Mouse (Mus musculus) hindbrain, embryonic 14.5 days (tissue): ENCODE results near the gene Olfr206. TPM values are rescaled to one million over a fixed set of nuclear protein-coding genes. Genes with fewer than 3 reads are reported as not detected.
"Not testable (repeated sequence)": the region's sequence is repeated elsewhere in the genome, so short reads cannot be mapped to it uniquely, and the experiment has no call there.

Source experiments
- ATAC-seq: fragments of 200-750 bp; cut with Nextera tagmentation; 2 replicates; pipeline ENCODE4 v1.8.0; 2017; ENCODE audit warnings: moderate number of reproducible peaks, mild to moderate bottlenecking, moderate TSS enrichment, moderate library complexity; ENCODE audit not compliant: low FRiP score
- DNase-seq: peaks from one replicate; pipeline ENCODE4 v3.0.0-alpha.2; 2015; ENCODE audit warnings: low spot score
- H3K27ac ChIP-seq: fragments of 300-500 bp; sonication (generic); 2 replicates; pipeline ENCODE4 v1.5.1; 2014; ENCODE audit warnings: mild to moderate bottlenecking, moderate library complexity
- H3K27me3 ChIP-seq: fragments of 300-500 bp; sonication (generic); 2 replicates; pipeline ENCODE4 v1.6.1; 2014; ENCODE audit warnings: mild to moderate bottlenecking, low read length, mixed read lengths; ENCODE audit not compliant: control insufficient read depth, insufficient read depth
- H3K36me3 ChIP-seq: fragments of 300-500 bp; sonication (generic); replicated peaks from 2 replicates; pipeline ENCODE4 v1.6.1; 2014; ENCODE audit not compliant: control insufficient read depth, insufficient read depth
- H3K4me1 ChIP-seq: fragments of 300-500 bp; sonication (generic); replicated peaks from 2 replicates; pipeline ENCODE4 v1.6.1; 2014; ENCODE audit warnings: antibody characterized with exemption, low read length, mixed read lengths; ENCODE audit not compliant: control insufficient read depth, insufficient read depth
- H3K4me2 ChIP-seq: fragments of 300-500 bp; sonication (generic); replicated peaks from 2 replicates; pipeline ENCODE4 v1.6.1; 2014; ENCODE audit warnings: mild to moderate bottlenecking, moderate library complexity
- H3K4me3 ChIP-seq: fragments of 300-500 bp; sonication (generic); replicated peaks from 2 replicates; pipeline ENCODE4 v1.5.1; 2014; ENCODE audit warnings: mild to moderate bottlenecking, low read length
- H3K9ac ChIP-seq: fragments of 300-500 bp; sonication (generic); 2 replicates; pipeline ENCODE4 v1.6.1; 2014
- H3K9me3 ChIP-seq: fragments of 300-500 bp; sonication (generic); 2 replicates; pipeline ENCODE4 v1.6.1; 2016; ENCODE audit warnings: low read length; ENCODE audit not compliant: control insufficient read depth
- WGBS: fragments of 180-500 bp; shearing (Covaris S2); extraction: QIAGEN DNeasy Blood & Tissue Kit; methylation state at CpG from one replicate; pipeline ENCODE4 v1.1.7; 2014; 5-methylcytosine and 5-hydroxymethylcytosine counted together
- polyA plus RNA-seq: library from polyadenylated mRNA; unstranded; fragments of >200 nt; fragmentation: Nextera tagmentation; extraction: Ambion mirVana; gene quantifications from 2 replicates; pipeline ENCODE4 v1.2.1, GENCODE M21; 2014

Olfr206 gene
- polyA plus RNA-seq, result not detected in 2 replicates

- no peaks in the 10 kb centered on the region for H3K9me3 ChIP-seq
- H3K4me1 ChIP-seq, result no peaks in the 10 kb centered on the region
- no peak within 1 kb of the TSS for H3K9ac ChIP-seq
- DNase-seq, result no peak
- H3K27me3 ChIP-seq, result no peaks in the 10 kb centered on the region
- no peak within 1 kb of the TSS for H3K27ac ChIP-seq
- no peak within 1 kb of the TSS for H3K4me3 ChIP-seq
- no peaks in the 10 kb centered on the region for H3K36me3 ChIP-seq
- no peak for ATAC-seq
- WGBS, result 86% methylated on average over 1 of the region's 1 CpGs
- no peak within 1 kb of the TSS for H3K4me2 ChIP-seq
Observed at GRCm38 (mm10) chr16:59349146-59349545, at the start of gene Olfr206. Gene Olfr206 (minus strand): TSS chr16:59349246.

- no peaks in the 10 kb centered on the region for H3K27me3 ChIP-seq
- no peak for ATAC-seq
- no peak overlapping the region for H3K4me2 ChIP-seq
- no peaks in the 10 kb centered on the region for H3K36me3 ChIP-seq
- no peak overlapping the region for H3K9ac ChIP-seq
- H3K4me3 ChIP-seq, result no peak overlapping the region
- H3K27ac ChIP-seq, result no peak overlapping the region
- 84% methylated on average over 3 of the region's 3 CpGs for whole genome bisulfite sequencing
- DNase-seq, result no peak
- H3K9me3 ChIP-seq, result no peaks in the 10 kb centered on the region
- no peaks in the 10 kb centered on the region for H3K4me1 ChIP-seq
Observed at GRCm38 (mm10) chr16:59393300-59393699, 44.3 kb upstream of the Olfr206 start.

- Histone ChIP-seq H3K27me3 (no peaks in the 10 kb centered on the region), H3K9ac (no peak within 1 kb of the TSS), H3K4me3 (no peak within 1 kb of the TSS), H3K9me3 (no peaks in the 10 kb centered on the region), H3K4me1 (no peaks in the 10 kb centered on the region), H3K4me2 (no peak within 1 kb of the TSS), H3K36me3 (no peaks in the 10 kb centered on the region), H3K27ac (no peak within 1 kb of the TSS)
- no peak for ATAC-seq
- 84% methylated on average over 2 of the region's 2 CpGs for WGBS
- no peak for DNase-seq
Observed at GRCm38 (mm10) chr16:59363893-59364292, 14.8 kb upstream of the Olfr206 start, which contains the start of gene Olfr209. Gene Olfr209 (minus strand): TSS chr16:59363993.

GRCm38 (mm10) chr16:59331038-59331437, 18.0 kb downstream of the Olfr206 start, which contains the start of gene Olfr205:
Gene Olfr205 (minus strand): TSS chr16:59331138.
- Histone ChIP-seq H3K36me3 (no peaks in the 10 kb centered on the region), H3K4me3 (no peak within 1 kb of the TSS), H3K27me3 (no peaks in the 10 kb centered on the region), H3K9ac (no peak within 1 kb of the TSS), H3K4me1 (no peaks in the 10 kb centered on the region), H3K9me3 (no peaks in the 10 kb centered on the region), H3K4me2 (no peak within 1 kb of the TSS), H3K27ac (no peak within 1 kb of the TSS)
- ATAC-seq (no peak), DNase-seq (no peak)

GRCm38 (mm10) chr16:59323262-59323661, 25.8 kb downstream of the Olfr206 start:
- H3K27ac ChIP-seq, H3K9ac ChIP-seq, H3K4me3 ChIP-seq, H3K27me3 ChIP-seq, H3K4me2 ChIP-seq, H3K36me3 ChIP-seq, DNase-seq, H3K4me1 ChIP-seq, ATAC-seq, H3K9me3 ChIP-seq: not testable (repeated sequence)
- WGBS, result 63% methylated on average over 1 of the region's 1 CpGs

- Histone ChIP-seq H3K9me3 (no peaks in the 10 kb centered on the region), H3K36me3 (no peaks in the 10 kb centered on the region), H3K9ac (no peak within 1 kb of the TSS), H3K27ac (no peak within 1 kb of the TSS), H3K4me3 (no peak within 1 kb of the TSS), H3K4me1 (no peaks in the 10 kb centered on the region), H3K27me3 (no peaks in the 10 kb centered on the region), H3K4me2 (no peak within 1 kb of the TSS)
- no peak for ATAC-seq
- DNase-seq, result no peak
Observed at GRCm38 (mm10) chr16:59318148-59318547, 30.9 kb downstream of the Olfr206 start, which contains the start of gene Olfr204. Gene Olfr204 (minus strand): TSS chr16:59318248.

- no peaks in the 10 kb centered on the region for H3K36me3 ChIP-seq
- 87% methylated on average over 2 of the region's 2 CpGs for WGBS
- no peaks in the 10 kb centered on the region for H3K27me3 ChIP-seq
- no peak within 1 kb of the TSS for H3K4me3 ChIP-seq
- no peak within 1 kb of the TSS for H3K9ac ChIP-seq
- H3K9me3 ChIP-seq, result no peaks in the 10 kb centered on the region
- H3K27ac ChIP-seq, result no peak within 1 kb of the TSS
- ATAC-seq, result no peak
- DNase-seq, result no peak
- no peaks in the 10 kb centered on the region for H3K4me1 ChIP-seq
- no peak within 1 kb of the TSS for H3K4me2 ChIP-seq
Observed at GRCm38 (mm10) chr16:59298581-59298980, 50.5 kb downstream of the Olfr206 start, which contains the start of gene Olfr203. Gene Olfr203 (plus strand): TSS chr16:59298881.

Other genes with a start within 250 kb of the Olfr206 start
- gene Olfr193, start 237.4 kb downstream of the Olfr206 start, polyA plus RNA-seq, result not detected in 2 replicates
- not detected in 2 replicates for gene Olfr194, start 228.2 kb downstream of the Olfr206 start, polyA plus RNA-seq
- not detected in 2 replicates for gene Olfr195, start 202.2 kb downstream of the Olfr206 start, polyA plus RNA-seq
- not detected in 2 replicates for gene Olfr196, start 178.8 kb downstream of the Olfr206 start, polyA plus RNA-seq
- not detected in 2 replicates for gene Olfr198, start 145.7 kb downstream of the Olfr206 start, polyA plus RNA-seq
- gene Olfr199, start 129.5 kb downstream of the Olfr206 start, polyA plus RNA-seq, result not detected in 2 replicates
- gene Olfr201, start 76.6 kb downstream of the Olfr206 start, polyA plus RNA-seq, result not detected in 2 replicates
- not detected in 2 replicates for gene Olfr202, start 62.5 kb downstream of the Olfr206 start, polyA plus RNA-seq
- gene Olfr203, start 50.4 kb downstream of the Olfr206 start, polyA plus RNA-seq, result not detected in 2 replicates
- gene Olfr204, start 31.0 kb downstream of the Olfr206 start, polyA plus RNA-seq, result not detected in 2 replicates
- not detected in 2 replicates for gene Olfr205, start 18.1 kb downstream of the Olfr206 start, polyA plus RNA-seq
- not detected in 2 replicates for gene Olfr209, start 14.7 kb upstream of the Olfr206 start, polyA plus RNA-seq
- gene Gabrr3, start 58.1 kb upstream of the Olfr206 start, polyA plus RNA-seq, result 0.08 TPM in 1 of 2 replicates, not detected in the other
- gene Riox2, start 122.5 kb upstream of the Olfr206 start, polyA plus RNA-seq, result 14.2 and 16.4 TPM in 2 replicates